Mouse (Mus musculus): ENCODE results near the gene Plac1.
"Not testable (repeated sequence)": the region's sequence is repeated elsewhere in the genome, so short reads cannot be mapped to it uniquely, and the experiment has no call there.

The Plac1 gene

GRCm38 (mm10) chrX:53046911-53047310 lies 193.0 kb downstream of the Plac1 start:
- in situ Hi-C loops (cut with MboI, MseI), result no loop called here

DNA sequence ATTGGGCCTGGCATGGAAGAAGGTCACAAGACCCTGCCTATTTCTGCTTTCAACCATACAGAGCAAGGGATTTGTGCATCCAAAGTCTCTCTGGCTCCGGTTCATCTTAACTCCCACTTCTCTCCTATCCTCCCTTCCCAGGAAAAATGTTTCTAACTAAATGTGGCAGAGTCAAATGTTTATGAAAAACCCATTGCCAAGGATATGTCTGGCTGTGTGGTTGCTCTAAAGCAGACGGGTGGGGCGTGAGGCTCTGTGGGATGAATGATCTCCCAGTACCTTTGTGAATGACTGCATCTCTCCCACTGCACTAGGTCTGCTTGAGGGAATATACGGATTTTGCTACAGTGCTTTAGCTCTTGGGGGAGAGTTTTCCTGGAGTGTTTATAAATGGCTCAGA lies 193.9 kb downstream of the Plac1 start:
- in situ Hi-C loops (cut with MboI, MseI), result no loop called here

- in situ Hi-C loops (cut with MboI, MseI), result no loop called here
Observed at GRCm38 (mm10) chrX:53045187-53045903, 194.6 kb downstream of the Plac1 start.

DNA sequence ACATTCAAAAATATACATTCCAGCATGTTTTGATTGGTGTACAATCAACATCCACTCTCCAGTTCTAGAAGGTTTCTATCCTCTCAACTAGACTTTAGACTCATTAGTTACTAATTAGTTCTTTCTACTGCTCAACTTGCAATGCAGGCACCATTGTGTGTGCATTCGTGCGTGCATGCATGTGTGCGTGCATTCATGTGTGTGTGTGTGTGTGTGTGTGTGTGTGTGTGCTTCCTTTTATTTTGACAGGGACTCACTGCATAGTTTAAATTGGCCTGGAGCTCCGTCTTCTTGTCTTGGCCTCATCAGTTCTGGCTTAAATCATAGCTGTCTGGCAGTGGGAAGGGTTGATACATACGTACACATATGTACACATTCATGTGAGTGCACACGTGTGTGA lies 198.9 kb downstream of the Plac1 start:
- in situ Hi-C loops (cut with MboI, MseI), result no loop called here

DNA sequence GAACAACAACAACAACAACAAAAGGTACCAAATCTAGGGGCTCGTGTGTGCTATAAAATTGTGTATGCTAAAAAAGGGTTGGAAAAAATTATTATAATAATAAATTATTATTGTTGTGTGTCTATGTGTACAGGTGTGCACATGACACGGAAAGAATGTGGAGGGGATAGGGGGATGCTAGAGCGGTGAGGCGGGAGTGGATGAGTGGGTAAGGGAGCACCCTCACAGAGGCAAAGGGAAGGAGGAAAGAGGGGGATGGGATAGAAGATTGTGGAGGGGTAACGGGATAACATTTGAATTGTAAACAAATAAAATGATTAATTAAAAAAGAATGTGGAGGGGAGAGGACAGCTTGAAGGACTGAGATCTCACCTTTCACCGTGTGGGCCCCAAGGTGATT lies 199.8 kb downstream of the Plac1 start:
- in situ Hi-C loops (cut with MboI, MseI), result no loop called here

DNA sequence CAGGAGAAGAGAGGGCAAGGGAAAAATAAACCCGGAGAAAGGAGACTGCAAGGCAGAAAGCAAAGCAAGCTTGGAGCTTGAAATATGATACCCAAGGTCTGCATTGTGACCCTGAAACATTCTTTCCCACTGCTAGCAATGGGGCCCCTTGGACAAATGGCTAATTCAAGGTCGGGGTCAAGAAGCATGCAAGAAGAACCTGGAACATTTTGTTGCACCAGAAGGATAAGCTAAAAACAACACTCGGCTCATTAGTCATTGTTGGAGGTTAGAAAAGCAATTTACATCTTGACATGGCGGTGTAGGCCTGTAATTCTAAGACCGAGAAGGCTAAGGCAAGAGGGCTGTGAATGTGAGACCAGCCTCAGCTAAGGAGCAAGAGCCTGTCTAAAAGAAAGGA lies 200.3 kb downstream of the Plac1 start:
- in situ Hi-C loops (cut with MboI, MseI), result no loop called here

DNA sequence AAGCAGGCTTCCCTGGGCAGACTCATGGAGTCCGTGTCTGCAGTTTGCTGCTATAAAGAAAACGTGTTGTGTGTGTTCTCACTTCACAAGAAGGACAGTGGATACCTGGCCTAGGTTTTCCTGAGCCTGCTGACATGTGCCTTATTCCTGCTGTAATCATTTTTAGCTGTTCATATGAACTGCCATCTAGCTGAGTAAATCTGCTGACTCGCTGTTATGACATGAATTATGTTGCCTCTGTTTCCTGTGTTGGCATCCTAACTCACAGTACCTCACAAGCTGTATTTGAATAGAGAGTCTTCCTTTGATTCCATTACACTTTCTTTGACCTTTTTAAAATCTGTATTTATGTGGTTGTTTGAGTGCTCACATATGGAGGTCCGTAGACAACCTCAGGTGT lies 201.7 kb downstream of the Plac1 start:
- in situ Hi-C loops (cut with MboI, MseI), result no loop called here

- in situ Hi-C loops (cut with MboI, MseI), result no loop called here
Observed at GRCm38 (mm10) chrX:53029559-53029958, 210.4 kb downstream of the Plac1 start.

DNA sequence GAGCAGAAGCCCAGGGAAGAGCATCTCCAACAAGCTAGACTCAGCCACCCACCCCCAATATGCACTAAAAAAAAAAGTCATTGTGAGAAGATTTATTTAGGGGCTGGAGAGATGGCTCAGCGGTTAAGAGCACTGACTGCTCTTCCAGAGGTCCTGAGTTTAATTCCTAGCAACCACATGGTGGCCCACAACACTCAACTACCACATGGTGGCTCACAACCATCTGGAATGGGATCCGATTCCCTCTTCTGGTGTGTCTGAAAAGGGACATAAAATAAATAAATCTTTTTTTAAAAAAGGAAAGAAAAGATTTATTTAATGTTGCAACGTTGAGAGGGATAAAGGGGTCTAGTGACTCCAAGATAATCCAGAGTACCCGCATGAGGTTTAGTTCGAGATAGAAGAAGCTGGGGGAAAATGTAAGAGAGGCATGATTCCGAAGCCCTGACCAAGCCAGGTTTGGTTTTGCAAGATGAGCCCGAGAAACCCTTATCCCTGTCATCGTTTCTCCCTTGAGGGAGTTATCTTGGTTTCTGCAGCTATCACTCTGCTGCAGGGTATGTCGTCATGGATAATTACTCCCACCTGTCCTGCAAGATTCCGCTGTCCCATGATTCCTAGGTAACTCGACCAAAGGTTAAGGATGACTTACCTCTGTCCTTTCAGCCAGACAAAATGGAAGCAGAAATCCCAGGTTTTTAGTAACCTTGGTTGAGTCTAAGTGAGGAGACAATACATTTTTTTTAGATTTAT lies 214.3 kb downstream of the Plac1 start:
- in situ Hi-C loops (cut with MboI, MseI), result no loop called here

GRCm38 (mm10) chrX:53024268-53024667 lies 215.6 kb downstream of the Plac1 start:
- in situ Hi-C loops (cut with MboI, MseI), result not testable (repeated sequence)

DNA sequence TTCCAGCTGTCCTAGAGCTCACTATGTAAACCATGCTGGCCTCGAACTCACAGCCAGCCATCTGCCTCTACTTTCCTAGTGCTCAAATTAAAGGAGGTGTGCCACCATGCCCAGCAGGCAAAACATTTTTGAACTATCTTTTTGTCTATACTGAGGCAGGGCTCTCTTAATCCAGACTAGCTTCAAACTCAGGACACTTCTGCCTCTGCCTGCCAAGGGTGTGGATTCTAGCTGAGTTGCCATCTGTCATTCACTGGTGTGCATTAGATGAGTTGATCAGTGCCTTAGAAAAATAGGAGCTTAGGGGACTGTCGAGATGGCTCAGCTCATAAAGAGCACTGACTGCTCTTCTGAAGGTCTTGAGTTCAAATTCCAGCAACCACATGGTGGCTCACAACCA lies 216.9 kb downstream of the Plac1 start:
- in situ Hi-C loops (cut with MboI, MseI), result no loop called here

Measured in T-helper 2 cell (primary cell).